Mouse (Mus musculus) mouse embryonic stem cell (cell line): ENCODE measurements around the gene Mtif3.

Experiments used
- in situ Hi-C, 2 experiments: fragments of 300-500 bp; cut with MboI; formaldehyde crosslinking; loops; 1 replicate in 1 of 2; 3 replicates in 1 of 2; pipeline ENCODE4 v1.14.3; 2019 to 2020; ENCODE audit warnings: low sequenced_read_pairs in 2 of 2, low pct_unique_long_range_greater_than_20kb in 1 of 2, mixed read lengths in 1 of 2; ENCODE audit not compliant: unreplicated experiment in 1 of 2

Gene Mtif3

DNA sequence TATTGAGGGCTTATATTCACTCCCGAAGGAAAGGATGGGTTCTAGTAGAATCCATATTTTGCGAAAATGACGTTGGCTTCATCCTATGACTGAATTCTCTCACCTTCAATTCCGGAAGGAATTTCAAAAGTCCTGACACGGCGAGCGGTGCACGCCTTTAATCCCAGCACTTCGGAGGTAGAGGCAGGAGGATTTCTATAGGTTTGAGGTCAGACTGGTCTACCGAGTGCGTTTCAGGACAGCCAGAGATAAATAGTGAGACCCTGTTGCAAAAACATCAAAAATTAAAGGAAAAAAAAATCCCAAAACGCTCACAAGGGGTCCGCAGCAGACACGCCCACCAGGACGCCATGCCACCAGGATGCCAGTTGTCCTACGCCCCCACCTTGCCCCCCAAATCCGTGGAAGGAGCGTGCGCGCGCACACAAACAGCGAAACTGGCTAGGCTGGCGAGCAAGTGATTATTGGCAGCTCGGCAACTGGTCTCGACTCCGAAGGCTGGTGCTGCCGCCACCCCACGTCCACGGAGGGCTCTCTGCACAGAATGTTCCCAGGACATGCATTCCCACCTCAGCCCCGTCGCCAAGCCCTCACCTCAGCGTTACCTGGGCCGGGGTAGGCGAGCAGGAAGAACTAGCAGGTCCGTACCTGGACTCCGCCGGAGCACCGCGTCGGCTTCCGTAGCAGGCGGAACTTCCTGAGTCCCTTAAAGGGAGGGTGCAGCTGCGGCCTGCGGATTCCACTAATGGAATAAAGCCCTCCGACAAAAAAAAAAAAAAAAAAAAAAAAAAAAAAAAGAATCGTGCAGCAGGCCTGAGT lies at the start of gene Mtif3:
Mtif3 (minus strand) TSS at position 683 of the 819 bp plus-strand sequence.
- in situ Hi-C loops: no loop called here

DNA sequence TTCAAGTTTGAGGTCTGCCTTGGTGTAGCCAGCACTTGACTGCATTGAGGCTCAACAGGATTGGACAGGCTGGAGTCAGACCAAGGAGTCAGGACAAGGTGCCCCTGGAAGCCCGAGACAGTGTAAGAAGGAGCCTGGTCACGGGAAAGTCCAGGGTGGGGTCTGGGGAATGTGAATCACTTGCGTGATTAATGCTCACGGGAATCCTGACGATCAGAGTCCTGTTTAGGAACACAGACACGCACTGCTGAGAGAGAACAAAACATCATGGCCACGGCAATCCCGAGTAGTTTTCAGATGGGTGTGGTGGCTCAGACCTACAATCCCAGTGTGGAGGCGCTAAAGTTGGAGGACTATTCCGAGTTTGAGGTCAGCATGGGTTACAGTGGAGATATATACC lies 47.7 kb upstream of the Mtif3 start:
- in situ Hi-C loops: no loop called here

DNA sequence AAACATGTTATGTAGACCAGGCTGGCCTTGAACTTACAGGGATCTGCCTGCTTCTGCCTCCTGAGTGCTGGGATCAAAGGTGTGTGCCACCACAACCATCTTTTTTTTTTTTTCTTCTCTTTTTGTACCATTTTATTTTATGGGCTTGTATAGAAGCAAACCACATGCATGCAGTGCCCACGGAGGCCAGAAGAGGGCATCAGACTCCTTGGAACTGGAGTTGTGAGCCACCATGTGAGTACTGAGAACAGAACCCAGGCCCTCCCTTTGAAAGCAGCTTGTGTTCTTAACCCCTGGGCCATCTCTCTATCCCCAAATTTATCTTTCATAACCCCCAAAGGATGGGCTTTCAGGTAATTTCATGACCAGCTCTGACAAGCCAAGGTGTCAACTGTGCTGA lies 39.7 kb upstream of the Mtif3 start:
- in situ Hi-C loops: no loop called here

DNA sequence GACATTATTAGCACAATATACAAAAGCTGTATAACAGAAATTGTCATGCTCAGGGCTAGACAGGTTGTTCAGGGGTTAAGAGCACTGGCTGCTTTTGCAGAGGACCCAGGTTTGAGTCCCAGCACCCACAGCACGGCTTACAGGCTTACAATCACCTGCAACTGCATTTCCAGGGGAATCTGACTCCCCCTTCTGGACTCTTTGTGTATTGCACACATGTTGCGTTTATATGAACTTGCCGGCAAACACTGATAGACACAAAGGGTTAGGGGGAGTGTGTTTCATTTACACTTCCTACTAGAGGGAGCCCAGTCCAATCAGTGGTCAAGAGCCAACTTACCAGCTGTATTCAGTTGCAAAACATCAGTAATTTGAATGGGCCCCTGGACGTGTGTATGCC lies 37.7 kb upstream of the Mtif3 start:
- in situ Hi-C loops: no loop called here

DNA sequence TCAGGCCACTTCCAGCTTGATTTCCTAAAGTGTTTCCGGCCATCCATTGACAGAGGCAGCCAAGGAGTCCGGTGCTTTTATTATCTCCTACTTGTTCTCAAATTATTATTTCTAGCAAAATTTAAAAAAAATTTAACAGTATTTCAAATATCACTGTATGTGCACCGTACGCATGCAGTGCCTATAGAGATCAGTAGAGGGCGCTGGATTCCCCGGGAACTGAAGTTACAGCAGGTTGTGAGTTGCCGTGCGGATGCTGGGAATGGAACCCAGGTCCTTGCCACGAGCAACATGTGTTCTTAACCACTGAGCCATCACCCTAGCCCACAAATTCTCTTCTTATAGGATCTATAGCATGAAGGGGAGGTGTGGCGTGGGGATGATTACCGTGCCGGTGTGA lies 35.2 kb upstream of the Mtif3 start:
- in situ Hi-C loops: no loop called here

DNA sequence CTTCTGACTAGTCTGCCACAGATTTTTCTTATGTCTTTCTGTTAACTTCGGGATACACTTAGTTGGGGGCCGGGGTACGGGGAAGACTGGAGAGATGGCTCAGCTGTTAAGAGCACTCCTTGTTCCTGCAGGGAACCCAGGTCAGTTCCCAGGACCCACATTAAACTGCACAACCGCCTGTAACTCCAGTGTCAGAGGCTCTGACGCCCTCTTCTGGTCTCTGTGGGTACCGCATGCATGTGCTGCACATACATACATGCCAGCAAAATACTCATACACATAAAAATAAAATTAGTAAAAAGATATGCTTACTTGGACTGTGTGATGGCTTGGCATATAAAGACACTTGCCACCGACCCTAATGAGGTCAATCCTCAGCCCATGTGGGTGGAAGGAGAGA lies 33.2 kb upstream of the Mtif3 start:
- in situ Hi-C loops: no loop called here

DNA sequence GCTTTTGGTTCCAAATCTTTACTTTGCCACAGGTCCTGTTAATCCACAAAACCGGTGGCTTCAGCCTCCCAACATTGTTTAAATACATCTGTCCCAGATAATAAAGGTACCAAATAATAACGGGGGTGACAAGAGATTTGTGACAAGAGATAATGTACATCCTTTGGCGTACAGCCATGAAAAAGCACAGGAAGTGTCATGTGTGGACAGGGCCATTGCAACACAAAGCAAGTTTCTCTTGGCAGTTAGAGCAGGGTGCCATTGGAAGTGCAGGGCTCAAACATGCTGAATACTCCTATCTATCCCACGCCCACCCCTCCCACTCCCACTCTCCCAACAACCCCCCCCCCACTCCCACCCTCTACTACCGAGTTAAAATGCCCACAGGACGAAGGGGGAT lies 31.4 kb upstream of the Mtif3 start:
- in situ Hi-C loops: no loop called here

DNA sequence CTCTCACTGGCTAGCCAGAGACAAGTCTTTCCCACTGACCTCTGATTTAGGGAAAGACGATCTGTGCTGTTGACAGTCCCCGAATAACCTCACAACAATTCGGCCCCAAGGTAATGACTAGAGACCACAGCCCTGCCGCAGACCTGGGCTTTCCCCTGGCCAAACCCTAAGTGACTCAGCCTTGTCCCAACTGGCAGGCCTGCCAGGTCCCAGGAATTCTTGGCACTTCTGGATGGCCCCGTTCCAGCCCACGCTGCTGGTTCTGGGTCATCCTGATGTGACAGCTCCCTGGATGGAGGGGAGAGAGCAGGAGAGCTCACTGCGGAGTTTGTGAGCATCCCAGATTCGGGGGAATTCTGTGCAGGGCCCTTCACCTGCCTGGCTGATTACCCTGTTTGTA lies 29.9 kb upstream of the Mtif3 start:
- in situ Hi-C loops: no loop called here

DNA sequence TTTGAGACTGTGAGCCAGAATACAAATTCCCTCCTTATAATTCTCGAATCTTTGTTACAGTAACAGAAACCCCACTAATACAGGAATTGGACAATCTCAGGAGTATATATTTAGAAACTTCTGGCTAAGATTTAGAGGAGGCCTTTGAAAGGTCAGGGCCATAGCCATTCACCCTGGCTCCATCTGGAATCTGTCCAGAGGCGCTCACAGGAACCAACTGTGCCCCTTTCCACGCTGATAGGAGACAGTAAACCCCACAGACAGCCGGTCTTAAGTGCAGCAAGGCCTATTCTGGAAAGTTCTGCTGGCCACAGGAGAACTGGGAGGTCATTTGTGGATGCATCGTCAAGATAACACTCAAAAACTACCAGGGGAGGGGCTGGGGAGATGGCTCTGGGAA lies 25.5 kb upstream of the Mtif3 start:
- in situ Hi-C loops: no loop called here

DNA sequence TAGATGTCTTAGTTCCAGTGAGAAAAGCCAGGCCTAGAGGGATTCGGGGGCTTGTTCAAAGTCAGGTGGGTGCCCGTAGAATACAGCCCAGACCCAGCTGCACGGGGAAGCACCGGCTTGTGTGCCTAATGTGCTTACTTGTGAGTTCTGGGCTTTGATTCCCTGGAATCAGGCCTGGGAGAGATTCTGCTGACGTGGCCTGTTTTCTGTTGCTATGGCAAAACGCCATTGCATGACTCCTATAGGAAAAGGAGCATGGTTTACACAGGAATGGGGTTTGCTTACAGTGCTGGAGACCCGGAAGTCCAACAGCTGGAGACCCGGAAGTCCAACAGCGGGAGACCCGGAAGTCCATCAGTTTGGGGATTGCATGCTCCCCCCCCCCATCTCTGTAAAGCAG lies 24.0 kb upstream of the Mtif3 start:
- in situ Hi-C loops: no loop called here

DNA sequence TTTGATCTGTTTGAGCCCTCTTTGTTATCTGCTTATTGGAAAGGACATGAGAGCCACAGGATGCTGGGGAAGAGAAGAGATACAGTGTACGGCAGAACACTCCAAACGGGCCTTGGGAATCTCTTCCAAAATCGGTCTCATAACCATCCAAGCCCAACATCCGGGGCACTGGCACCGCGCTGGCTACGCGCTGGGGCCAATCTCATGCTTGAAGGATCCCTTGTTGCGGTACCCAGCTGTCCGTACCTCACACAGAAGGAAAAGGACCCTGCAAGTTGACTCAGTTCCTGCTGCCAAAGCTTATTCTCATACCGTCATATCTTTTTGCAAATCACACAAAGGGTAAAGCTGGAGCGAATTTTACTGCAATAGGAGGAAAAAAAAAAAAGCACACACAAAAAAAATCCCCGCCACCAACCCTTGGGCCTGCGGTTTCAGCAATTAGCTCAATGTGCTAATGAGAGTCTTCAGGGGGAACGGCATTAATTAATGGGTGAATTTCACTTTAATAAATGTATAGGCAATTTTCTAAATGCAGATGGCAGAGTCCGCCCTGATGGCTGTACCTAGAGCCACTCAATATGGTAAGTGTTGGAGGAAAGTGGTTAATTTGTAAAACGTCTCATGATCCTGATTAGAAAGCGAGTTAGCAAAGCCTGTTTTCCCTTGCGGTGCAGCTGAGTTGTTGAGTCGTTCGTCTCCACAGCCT lies 22.3 kb upstream of the Mtif3 start:
- in situ Hi-C loops: no loop called here

DNA sequence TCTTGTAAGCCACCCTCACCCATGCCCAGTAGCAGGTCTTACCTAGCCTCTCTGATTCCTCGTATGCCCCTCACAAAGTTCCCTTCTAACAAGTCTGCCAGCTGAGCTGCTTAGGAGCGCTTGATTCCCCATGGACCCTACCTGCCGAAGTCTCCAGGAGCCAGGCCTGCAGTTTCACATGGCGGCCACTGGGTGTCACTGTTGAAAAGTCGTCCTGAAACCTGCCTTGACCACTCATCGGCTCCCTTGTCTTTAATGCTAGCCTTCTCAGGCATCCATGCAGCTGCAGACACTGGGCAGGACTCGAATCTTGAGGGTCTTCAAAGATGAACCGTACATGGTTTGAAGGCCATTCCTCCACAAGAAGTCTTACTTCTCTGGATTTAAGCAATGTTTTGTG lies 19.6 kb upstream of the Mtif3 start:
- in situ Hi-C loops: no loop called here

DNA sequence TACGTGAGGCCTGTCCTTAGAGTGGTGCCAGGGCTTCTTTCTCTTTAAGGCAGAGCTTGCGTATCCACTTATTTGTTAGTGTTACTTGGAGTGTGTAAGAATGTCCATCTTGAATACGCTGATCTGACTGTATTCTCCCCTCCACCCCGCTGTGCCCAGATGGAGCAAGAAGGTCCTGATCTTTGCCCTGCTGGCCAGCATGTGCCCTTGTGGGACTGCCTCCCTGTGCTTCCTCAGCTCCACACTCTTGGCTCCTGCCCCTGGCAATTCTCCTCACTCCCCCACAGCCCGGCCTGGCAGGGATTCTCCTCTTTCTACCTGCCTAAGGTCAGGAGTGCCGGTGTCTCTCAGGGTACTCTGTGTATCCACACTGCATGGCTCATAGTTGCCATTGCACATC lies 17.8 kb upstream of the Mtif3 start:
- in situ Hi-C loops: no loop called here

DNA sequence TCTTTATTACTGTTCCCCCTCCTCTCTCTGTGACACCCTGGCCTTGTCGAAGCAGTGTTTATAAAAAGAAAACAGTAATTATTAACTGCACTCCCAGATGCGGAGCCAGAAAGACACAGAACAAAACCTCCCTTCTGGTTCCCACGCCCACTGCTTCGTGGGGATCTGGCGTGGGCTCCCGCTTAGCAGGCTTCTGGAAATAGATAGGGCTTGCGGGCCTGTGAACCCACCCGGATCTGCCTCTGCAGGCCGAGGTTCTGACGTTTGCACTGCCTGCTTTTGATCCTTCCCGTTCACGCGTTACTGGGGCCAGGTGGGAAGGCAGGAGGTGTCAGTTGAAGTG lies 11.2 kb upstream of the Mtif3 start:
- in situ Hi-C loops: loop anchor here in 1 of 2 experiments (5.0 kb wide), 1 partner anchor 32 kb away; no protein-coding TSS in a partner anchor

DNA sequence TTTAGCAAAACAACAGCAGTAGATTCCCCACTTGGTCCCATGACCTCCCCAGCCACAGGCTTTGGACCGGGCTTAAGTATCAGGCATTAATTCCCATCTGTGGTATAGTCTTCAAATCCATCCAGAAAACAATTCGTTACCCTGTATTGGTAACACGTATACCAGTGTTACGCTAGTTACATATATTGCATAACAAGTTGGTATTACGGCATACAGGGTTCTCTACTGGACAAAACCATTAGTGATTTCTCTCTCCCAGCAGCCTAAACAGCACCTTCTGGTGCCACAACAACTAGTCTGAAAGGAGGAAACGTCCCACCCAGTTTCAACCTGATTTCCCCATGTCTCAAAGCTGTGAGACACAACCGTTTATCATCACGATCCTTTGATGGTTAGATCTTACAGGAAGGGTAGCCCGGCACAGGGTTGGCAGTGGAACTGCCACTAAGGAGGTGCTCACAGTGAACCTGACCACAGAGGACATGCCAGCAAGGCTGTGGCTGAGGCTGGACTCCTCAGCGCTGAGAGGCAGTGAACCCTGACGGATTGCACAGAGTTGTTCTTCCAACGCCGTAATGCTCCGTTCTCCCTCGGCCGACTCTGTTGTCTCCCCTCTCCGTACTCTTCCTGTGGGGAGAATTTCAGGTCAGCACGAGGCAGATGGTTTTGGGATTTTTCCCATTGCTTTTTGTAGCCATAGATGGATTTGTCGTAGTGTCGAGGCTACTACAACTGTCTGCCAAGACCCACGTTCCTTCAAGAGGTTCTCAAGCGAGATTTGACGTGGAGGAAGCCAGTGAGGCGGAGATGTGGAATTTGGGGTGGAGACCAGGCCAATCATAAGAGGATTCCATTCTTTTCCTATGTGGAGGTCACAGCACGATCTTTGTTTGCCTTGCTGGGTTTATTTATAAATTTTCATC lies 10.5 kb upstream of the Mtif3 start:
- in situ Hi-C loops: no loop called here

DNA sequence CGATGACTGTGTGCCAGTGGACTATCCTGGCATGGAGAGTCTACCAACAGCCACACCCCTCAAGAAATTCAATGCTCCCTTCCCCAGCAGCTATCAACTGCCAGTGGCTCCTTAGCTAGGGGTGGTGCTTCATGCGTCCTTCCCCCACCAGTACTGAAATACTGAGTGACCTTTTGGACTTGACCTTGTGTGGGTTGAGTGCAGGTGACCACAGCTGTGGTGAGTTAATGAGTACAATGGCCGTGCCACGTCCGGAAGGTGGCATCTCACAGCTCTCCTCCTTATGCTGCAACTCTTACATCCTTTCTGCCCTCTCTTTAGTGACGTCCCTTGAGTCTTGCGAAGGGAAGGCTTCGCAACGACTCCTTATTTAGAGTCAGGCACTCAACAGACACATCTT lies 9.8 kb upstream of the Mtif3 start:
- in situ Hi-C loops: no loop called here

DNA sequence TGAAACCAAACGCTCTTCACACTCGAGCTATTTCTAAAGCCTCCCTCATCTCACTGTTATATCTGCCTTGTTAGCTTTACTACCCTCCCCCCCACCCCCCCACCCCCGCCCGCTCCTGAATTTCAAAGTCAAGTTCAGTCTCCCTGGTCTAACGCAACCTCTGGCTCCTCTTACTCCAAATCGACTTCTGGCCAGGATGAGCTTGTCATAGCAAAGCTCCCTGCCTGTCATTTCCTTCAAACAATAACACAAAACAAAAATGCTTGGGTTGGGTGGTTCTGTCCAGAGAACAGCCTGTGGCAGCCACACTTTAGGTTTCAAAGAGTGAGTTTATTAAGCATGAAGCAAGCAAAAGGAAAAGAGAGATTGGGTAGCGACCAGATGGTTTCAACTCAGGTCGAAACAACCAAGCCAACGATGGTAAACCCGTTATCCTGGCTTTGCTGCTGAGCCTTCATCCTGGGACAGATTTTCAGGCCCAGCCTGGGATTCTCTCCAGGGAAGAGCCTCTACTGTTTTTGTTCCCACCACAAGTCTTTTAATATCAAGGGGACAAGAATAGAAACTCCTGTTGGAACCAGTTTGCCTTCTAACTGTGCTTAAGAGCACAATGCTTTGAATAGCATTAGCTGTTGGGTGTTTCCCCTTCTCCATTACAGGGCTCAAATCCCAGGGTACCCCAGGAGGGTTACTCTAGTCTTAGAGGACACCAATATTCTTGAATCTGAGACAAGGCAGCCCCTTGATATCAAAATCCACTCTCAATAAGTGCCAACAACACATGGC lies 8.4 kb upstream of the Mtif3 start:
- in situ Hi-C loops: no loop called here

DNA sequence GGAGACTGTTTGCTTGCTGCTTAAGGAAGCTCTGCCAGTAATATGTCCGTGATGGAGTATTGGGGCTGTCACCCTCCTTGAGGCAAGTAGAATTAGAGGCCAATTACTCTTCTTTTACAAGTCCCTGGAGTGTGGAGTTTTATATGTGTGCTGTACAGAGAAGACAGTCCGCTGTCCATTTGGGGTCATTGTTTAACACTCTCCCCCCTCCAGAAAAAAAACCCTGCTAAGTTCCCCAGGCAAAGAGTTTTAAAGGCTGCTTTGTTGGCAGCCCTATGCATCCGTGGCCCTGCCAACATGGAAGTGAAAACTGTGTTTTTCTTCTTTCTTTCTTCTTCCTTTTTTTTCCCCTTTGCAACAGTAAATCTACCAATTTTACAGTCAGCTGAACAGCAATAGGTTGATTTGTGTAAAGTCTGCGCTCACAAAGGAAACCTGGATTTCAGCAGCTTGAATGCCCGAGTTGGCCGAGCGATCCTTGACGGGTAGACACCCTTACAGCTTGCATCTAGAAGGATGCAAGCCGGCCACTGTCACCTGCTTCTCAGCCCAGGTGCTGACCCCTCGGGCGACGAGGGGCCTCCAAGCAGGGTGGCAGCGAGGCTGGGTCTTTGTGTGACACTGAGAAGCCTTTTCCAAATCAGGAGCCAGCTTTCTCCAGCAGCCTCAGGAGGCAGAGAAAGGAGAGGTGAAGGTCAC lies 5.2 kb upstream of the Mtif3 start:
- in situ Hi-C loops: no loop called here
